Mouse (Mus musculus) cerebellum, adult 18-20 months (tissue): ENCODE results near the gene Rnf31.

Source experiments
- DNase-seq, 2 experiments: peaks; one replicate each; pipeline ENCODE4 v3.0.0; 2021

Rnf31 gene

GRCm38 (mm10) chr14:55608339-55608738, 16.8 kb downstream of the Rnf31 start:
- DNase-seq = no peak

- DNase-seq = no peak
These were observed 21.8 kb downstream of the Rnf31 start for GRCm38 (mm10) chr14:55613346-55613745.

GRCm38 (mm10) chr14:55614565-55615178, 23.2 kb downstream of the Rnf31 start:
- no peak for DNase-seq

- no peak for DNase-seq
These were observed 24.4 kb downstream of the Rnf31 start for GRCm38 (mm10) chr14:55615876-55616275.

- DNase-seq = no peak
These were observed 25.3 kb downstream of the Rnf31 start for GRCm38 (mm10) chr14:55616844-55617243.

GRCm38 (mm10) chr14:55617822-55618221, 26.3 kb downstream of the Rnf31 start, which contains the start of gene Rec8:
Gene Rec8 (plus strand): TSS chr14:55618037.
- DNase-seq = peak; percentile 69 to 83

- peak; percentile 36 to 47 for DNase-seq
These were observed 27.1 kb downstream of the Rnf31 start for GRCm38 (mm10) chr14:55618486-55619195.

GRCm38 (mm10) chr14:55628077-55628827, 36.7 kb downstream of the Rnf31 start:
- no peak for DNase-seq

- peak; percentile 24 to 43 for DNase-seq
These were observed 37.8 kb downstream of the Rnf31 start for GRCm38 (mm10) chr14:55629312-55629711.

GRCm38 (mm10) chr14:55634874-55635522, 43.5 kb downstream of the Rnf31 start:
- peak; percentile 59 to 63 for DNase-seq

GRCm38 (mm10) chr14:55635523-55636007, 44.1 kb downstream of the Rnf31 start, which contains the start of gene Ipo4:
Gene Ipo4 (minus strand): TSS chr14:55635957.
- peak; percentile 84 to 89 for DNase-seq

- DNase-seq = no peak
These were observed 46.3 kb downstream of the Rnf31 start, which contains the start of gene Gm49378 for GRCm38 (mm10) chr14:55637795-55638194. Gene Gm49378 (minus strand): TSS chr14:55637895.

GRCm38 (mm10) chr14:55640816-55641215, 49.3 kb downstream of the Rnf31 start:
- no peak for DNase-seq

GRCm38 (mm10) chr14:55641291-55641690, 49.8 kb downstream of the Rnf31 start:
- no peak for DNase-seq

- DNase-seq = no peak
These were observed 51.2 kb downstream of the Rnf31 start for GRCm38 (mm10) chr14:55642679-55643059.

GRCm38 (mm10) chr14:55643060-55643907, 51.8 kb downstream of the Rnf31 start, which contains the start of gene Tm9sf1:
Gene Tm9sf1 (minus strand): TSS chr14:55643806.
- peak; percentile 78 to 90 for DNase-seq

GRCm38 (mm10) chr14:55644261-55644888, 52.9 kb downstream of the Rnf31 start:
- no peak for DNase-seq

GRCm38 (mm10) chr14:55649884-55650283, 58.4 kb downstream of the Rnf31 start, which contains the start of gene Tssk4:
Gene Tssk4 (plus strand): TSS chr14:55650184.
- no peak for DNase-seq

GRCm38 (mm10) chr14:55651528-55651927, 60.0 kb downstream of the Rnf31 start:
- no peak for DNase-seq
